Mouse (Mus musculus) G1E (cell line): ENCODE data around the gene Nckap5.

Experiments used
- CTCF ChIP-seq: IDR thresholded peaks from 2 replicates; pipeline ENCODE4 v1.5.1; 2012; ENCODE audit warnings: low read depth, low read length, inconsistent platforms, mixed read lengths
- GATA1 ChIP-seq: IDR thresholded peaks from 2 replicates; pipeline ENCODE4 v1.6.1; 2012; ENCODE audit warnings: borderline replicate concordance, low read length, inconsistent platforms, mixed read lengths
- GATA2 ChIP-seq: IDR thresholded peaks from 2 replicates; pipeline ENCODE4 v1.6.1; 2012; ENCODE audit warnings: low read depth, low read length, inconsistent platforms, borderline replicate concordance
- POLR2AphosphoS5 ChIP-seq: IDR thresholded peaks from 2 replicates; pipeline ENCODE4 v1.6.1; 2012; ENCODE audit warnings: low read depth, low read length, inconsistent platforms; ENCODE audit not compliant: insufficient replicate concordance
- TAL1 ChIP-seq: conservative IDR thresholded peaks from 2 replicates; pipeline ENCODE4 v1.6.1; 2012; ENCODE audit warnings: low read depth, low read length, inconsistent platforms, mixed read lengths

DNA sequence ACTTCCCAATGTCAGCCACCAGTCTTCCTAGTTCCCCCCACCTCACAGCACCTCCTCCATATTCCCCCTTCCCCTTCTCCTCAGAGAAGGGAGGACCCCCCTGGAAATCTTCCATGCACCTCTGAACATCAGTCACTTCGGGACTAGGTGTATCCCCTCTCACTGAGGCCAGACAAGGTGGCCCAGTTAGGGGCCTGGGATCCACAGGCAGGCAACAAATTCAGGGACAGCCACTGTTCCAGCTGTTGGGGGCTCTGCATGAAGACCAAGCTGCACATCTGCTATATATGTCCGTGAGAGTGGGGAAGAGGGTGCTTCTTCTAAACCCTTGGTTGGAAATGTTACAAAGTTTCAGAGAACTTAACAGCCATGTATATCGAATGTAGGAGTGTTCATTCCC lies 28.2 kb downstream of the Nckap5 start:
- TF ChIP-seq TAL1: no peak
- no peak for TF ChIP-seq CTCF
- no peak for TF ChIP-seq GATA1
- TF ChIP-seq POLR2AphosphoS5: no peak
- TF ChIP-seq GATA2: no peak
